Mouse (Mus musculus) erythroid progenitor cell, adult 5-6 weeks (primary cell): Measurements from ENCODE around the gene Magi1. TPM values are rescaled to one million over a fixed set of nuclear protein-coding genes. Genes with fewer than 3 reads are reported as not detected.

Experiments used
- ATAC-seq: replicated peaks from 2 replicates; pipeline ENCODE4 v1.8.0; 2016; ENCODE audit warnings: moderate number of reproducible peaks, mild to moderate bottlenecking, moderate TSS enrichment, inconsistent platforms; ENCODE audit not compliant: poor library complexity, low FRiP score, severe bottlenecking
- total RNA-seq, 2 experiments: library from RNA; stranded (forward) in 1 of 2; stranded (reverse) in 1 of 2; fragments of 150-400 nt in 1 of 2; fragments of 186-747, 209-891 nt in 1 of 2; gene quantifications; 2 replicates each; pipeline versions ENCODE4 v1.2.3 to v1.2.4; 2015 to 2017; ENCODE audit warnings: low replicate concordance in 2 of 2

The Magi1 gene
- total RNA-seq, 2 experiments from 2014 or later, result not detected

DNA sequence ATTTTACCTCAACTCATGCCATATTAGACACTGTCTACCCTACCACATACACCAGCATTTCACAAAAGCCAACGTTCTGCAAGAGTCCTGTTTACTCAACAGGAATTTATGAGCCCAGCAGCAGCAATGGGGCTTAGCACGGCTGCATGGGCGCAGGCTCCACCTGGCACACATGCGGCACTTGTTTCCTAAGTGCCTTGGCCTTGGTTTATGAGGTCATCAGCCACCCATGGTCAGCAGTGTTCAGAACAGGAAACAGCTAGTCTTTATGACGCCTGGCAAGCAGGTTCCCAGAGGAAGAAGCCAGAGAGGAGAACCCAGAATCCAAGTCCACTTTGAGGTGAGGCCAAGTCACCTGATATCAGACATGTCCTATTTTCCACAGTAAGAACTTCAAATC lies 153.3 kb downstream of the Magi1 start:
- no peak for ATAC-seq

DNA sequence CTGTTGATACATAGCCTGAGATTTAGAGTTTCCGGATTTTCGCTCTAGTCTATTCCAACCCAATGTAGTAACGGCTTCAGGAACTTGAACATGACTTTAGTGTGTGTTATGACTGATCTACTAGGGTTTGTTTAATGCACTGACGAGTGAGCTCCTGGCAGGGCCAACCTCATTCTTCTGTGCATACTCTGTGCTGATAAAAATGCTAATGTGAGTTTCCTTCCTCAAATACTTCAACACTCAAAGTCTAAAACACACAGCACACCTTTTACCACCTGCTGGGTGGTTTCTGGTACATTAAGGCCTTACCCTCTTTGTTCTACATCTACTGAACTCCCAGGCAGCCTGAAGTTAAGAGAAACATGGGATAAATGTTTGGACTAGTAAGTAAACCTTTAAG lies 157.0 kb downstream of the Magi1 start:
- ATAC-seq, result no peak

- no peak for ATAC-seq
Observed at GRCm38 (mm10) chr6:94125144-94125543, 158.6 kb downstream of the Magi1 start.

GRCm38 (mm10) chr6:94124279-94124678 lies 159.4 kb downstream of the Magi1 start:
- no peak for ATAC-seq

DNA sequence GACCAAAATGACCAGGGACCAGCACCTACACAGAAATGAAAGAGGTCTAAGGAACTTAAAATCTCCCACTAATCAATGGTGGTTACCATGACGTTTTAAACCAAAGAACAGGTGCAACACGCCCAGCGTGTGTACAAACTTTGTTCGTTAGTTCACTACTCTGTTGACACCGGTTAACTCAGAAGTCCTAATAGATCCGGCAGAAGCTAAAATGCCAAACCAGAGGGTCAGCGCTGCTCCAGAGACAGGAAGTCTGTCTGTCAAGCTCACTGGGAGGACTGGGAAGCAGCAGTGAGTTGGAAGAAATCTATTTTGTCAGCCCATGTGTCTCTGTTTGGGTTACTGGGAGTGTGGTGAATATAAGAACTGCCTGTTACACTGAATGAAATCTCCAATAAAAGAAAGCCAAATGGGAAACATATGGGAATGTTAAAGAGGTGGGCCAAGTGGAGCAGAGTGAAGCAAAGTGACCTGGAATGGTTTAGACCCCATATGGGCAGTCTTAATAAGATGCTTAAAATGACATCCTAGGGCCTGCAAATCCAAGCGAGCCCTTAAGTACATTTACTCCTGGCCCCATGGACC lies 161.1 kb downstream of the Magi1 start:
- no peak for ATAC-seq

- ATAC-seq, result no peak
Observed at GRCm38 (mm10) chr6:94121488-94121887, 162.2 kb downstream of the Magi1 start.

DNA sequence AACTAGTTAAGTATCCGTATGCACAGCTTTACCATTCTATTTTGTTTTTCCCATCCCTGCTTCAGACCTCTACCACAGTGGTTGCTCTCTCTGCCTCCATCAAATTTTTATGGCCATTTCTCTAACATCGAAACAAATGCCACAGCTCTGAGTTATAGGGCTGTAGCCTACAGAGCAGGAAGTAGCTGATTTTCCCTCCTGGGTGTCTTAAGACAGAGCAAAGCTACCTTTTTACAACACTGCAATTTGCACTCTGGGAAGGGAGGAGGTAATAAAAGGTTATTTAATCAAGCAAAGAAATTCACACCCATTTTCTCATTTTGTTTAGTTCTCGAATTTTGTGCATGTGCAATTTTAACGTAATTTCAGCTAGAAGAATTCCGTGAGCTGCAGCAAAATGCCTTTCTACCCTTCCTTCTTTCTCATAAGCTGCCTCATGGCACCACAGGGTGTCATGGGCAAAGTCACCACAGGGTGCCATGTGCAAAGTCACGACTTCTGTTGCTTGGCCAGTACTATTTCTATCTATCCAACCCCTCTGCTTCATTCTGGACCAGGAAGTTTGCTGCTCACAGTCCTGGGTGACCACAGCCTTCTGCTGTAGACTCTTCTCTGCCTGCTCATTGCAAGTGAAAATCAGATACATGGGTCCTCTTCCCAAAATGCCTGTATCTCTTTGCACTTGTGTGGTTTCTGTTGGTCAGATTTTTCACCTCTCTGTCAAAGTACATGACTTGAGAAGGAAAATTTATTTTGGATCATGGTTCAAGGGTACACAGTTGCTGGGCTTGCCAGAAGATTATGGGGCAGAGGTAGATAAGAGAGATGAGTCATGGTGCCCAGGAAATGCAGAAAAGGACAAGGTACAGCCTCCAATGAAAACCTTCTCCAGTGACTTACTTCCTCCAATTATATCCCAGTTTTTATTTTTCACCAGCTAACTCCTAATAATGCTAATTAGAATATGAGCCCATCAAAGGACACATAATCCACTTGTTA lies 167.0 kb downstream of the Magi1 start:
- ATAC-seq, result no peak

DNA sequence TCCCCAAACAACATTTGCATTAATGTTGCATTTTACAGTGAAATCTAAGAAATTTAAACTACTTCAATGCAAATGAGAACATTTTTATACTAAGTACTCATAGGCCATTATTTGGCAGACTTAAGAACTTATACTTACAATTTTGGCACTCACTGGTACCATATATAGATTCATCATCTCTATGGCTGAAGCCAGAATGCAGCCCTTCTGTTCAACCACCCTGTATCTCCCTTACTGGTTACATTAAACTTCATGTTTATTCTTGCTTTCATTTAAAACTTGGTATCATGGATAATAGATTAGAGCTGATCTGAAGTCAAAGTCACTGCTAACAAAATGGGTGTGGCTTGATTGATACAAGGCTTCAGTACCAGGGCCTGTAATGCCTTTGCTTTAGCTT lies 171.9 kb downstream of the Magi1 start:
- ATAC-seq, result no peak

- no peak for ATAC-seq
Observed at GRCm38 (mm10) chr6:94107401-94108107, 176.2 kb downstream of the Magi1 start.

DNA sequence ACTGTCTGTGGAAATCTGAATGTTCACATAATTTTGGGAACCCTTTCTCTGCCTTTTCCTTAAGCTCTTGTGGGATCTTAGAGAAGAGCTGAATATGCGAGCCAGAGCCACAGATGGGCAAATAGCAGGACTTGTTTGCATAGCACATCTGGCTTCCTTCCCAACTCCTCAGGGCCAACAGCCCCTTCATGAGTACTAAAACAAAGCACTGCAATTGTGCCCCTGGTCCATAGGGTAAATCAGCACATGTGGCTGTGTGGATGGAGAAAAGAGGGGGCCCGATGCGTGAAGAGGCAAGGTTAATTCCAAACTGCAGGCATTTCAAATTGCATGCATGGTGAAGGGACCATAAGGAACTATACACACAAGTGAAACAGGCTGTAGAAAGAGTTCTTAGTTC lies 180.1 kb downstream of the Magi1 start:
- ATAC-seq, result no peak

GRCm38 (mm10) chr6:94101256-94101655 lies 182.5 kb downstream of the Magi1 start:
- no peak for ATAC-seq

- no peak for ATAC-seq
Observed at GRCm38 (mm10) chr6:94094924-94095685, 188.6 kb downstream of the Magi1 start.

GRCm38 (mm10) chr6:94092969-94093597 lies 190.6 kb downstream of the Magi1 start:
- ATAC-seq, result no peak

DNA sequence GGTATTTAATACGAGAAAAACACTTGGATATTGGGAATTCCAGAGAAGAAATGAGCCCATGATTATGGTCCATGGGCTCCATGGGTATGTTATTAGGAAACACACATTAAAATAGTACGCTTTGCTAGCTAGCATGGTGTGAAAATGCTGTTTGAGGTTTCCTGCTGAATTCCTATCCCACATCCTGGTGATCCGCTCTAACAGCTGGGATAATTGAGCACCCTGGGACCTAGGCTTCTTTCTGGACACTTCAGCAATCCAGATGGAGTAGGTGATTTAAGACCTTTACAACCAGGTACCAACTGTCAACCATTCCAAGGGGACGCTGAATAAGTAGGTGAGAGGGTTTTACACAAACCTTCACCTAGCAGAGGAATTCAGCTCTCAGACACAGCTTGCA lies 191.2 kb downstream of the Magi1 start:
- ATAC-seq, result no peak

DNA sequence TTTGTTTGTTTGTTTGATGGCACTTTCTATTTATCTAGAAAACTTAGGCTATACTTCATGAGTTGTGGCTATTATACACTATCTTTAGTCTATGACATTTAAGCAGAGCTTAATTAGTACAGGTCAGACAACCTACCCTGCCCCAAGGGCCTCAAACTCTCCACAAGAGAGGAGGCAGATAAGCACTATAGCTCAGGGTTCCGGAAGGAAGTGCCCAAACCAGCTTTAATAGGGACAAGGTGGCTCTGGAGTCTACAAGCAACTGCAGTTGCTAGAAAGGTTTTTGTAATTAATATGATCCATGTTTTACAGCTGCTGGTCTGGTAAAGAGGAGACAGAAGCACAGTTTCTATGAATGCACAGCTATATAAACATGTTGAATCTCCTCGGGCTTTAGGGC lies 196.9 kb downstream of the Magi1 start:
- ATAC-seq, result no peak

DNA sequence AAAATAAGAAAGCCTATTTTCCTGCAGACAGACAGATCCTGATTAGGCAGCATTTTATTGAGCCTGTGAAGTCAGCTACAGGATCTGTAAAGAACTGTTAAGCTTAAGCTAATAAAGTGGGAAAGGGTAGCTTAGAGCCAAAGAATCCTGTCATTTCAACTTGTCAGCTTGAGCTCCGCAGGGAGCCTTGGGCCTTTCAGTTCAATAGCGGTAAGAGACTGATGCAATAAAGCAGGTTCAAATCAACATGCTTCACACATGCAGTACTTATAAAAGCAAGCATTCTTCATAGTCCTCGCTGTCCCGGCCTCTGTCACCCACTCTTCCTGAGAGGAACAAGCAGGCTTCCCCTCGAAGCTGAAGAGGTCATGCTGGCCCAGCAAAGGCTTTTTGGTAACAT lies 199.0 kb downstream of the Magi1 start:
- no peak for ATAC-seq

DNA sequence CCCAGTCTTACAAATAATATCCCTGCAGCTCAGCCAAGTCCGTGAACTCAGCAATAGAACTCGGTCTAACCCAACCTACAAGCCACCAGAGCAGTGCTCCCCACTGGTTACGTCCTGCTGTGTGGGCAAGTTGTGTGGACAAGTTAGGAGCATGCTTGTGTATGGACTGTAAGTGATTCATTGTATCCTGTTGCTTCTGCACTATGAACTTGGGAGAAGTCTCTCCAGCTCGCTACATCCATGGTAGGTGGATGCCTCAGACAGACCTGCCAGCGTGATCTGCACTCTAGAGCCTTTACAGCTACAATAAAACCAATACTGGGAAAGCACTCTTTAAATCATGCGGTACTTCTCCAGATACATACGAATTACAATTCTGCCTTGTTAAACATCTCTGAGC lies 200.3 kb downstream of the Magi1 start:
- ATAC-seq, result no peak

DNA sequence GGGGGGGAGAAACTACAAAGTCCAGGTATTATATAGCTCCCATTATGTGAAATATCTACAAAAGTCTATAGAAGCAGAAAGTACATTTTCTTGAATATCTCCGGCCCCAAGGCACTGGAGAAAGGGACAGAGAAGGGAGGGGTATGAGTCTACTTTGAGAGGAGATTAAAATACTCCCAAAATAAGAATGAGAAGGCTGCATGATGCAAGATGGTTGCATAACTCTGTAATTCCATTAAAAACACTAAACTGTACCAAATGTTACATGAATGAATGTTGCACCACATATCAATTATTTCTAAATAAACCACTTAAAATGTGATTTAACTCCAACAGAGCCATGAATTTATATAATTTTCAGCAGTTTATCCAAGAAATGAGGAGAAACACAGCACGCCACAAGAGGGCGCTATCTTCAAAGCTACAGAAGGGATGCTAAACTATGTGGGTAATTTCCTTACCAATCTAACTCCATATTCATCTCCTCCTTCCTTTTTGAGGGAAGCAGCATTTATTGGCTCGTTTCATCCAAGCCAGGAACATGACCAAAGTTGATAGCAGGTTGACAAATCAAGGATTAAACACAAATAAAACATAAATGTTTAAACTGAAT lies 202.7 kb downstream of the Magi1 start:
- no peak for ATAC-seq

- no peak for ATAC-seq
Observed at GRCm38 (mm10) chr6:94078934-94079333, 204.8 kb downstream of the Magi1 start.
